ENCODE assay signal across 8 mouse cellular contexts in the genomic region with DNA sequence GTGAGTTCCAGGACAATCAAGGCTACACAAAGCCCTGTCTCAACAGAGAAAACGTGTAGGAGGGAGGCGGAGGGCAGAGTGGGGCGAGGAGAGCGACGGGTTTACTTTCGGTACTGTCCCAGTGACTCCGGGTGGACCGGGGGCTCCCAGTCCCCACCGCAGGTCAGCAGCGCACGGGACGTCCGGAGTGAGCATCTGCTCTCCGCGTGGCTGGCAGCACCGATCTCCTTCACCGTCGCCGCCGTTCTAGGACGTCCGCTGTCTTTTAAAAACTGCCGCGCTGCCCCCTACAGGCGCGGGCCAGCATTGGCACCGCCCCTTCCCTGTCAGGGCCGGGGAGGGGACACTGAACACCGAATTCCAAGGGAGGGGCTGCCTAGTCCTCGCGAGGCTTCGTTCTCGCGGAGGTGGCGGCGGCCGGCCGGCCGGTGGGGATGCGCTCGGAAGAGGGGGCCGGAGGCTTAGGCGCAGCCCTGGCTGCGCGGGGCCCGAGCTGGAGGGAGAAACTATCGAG. TPM values are rescaled to one million over a fixed set of nuclear protein-coding genes. Genes with fewer than 3 reads are reported as not detected.
DNase-seq lines count a peak whose midpoint lies in the region; ATAC-seq lines count a peak whose summit lies in the region.

A gene (plus strand): TSS at position 366 of the 514 bp plus-strand sequence.

- H3K27me3 ChIP-seq in hindbrain, embryonic 12.5 days, result no peaks in the 10 kb centered on the region

- DNase-seq in Muller cell, postnatal 12 days (ENCODE audit: inconsistent ontology term), result peak; percentile 98
- peak; percentile 92 for DNase-seq in cerebellum, adult 9-11 months
- peak; percentile 86 to 89 for DNase-seq in frontal cortex, postnatal 10 days (ENCODE audit: low spot score in 2 of 2)
- peak; percentile 83 to 92 for DNase-seq in layer of hippocampus, postnatal 14 days (ENCODE audit: low spot score in 2 of 2)
- peak; percentile 91 for DNase-seq in lung, postnatal 14 days
- DNase-seq in retina, adult 2 months (ENCODE audit: low read depth, low spot score), result peak; percentile 87
- peak; percentile 91 to 92 for DNase-seq in thymus, postnatal 36 days

- H3K4me1 ChIP-seq in hindbrain, embryonic 12.5 days, result peaks cover 11% of the 10 kb centered on the region

- H3K36me3 ChIP-seq in hindbrain, embryonic 12.5 days, result peaks cover 42% of the 10 kb centered on the region

- H3K4me3 ChIP-seq in hindbrain, embryonic 12.5 days, result peak within 1 kb of the TSS; percentile 69

- H3K9ac ChIP-seq in hindbrain, embryonic 12.5 days, result peak within 1 kb of the TSS; percentile 90

- 0% methylated on average over 46 of the region's 47 CpGs for WGBS in hindbrain, embryonic 12.5 days

- peak within 1 kb of the TSS; percentile 80 for H3K4me2 ChIP-seq in hindbrain, embryonic 12.5 days (replicated peaks)

- peak within 1 kb of the TSS; percentile 97 for H3K27ac ChIP-seq in hindbrain, embryonic 12.5 days

- peak; percentile 95 for ATAC-seq in hindbrain, embryonic 12.5 days (ENCODE audit: low FRiP score)

- no peaks in the 10 kb centered on the region for H3K9me3 ChIP-seq in hindbrain, embryonic 12.5 days (replicated peaks)

RNA-seq across cellular contexts. Expression of the gene that starts here (rescaled TPM):
- polyA plus RNA-seq in hindbrain, embryonic 12.5 days (2016; fragmentation: Nextera tagmentation; extraction: Ambion mirVana), result 42.5 and 44.6 TPM in 2 replicates
- 10 to 100 TPM; 38.4 to 42.6 TPM for total RNA-seq in layer of hippocampus, postnatal 14 days (2021)

Comparison
In these comparisons a context has a peak if more than half of its experiments do, and no peak if none do; other contexts are left out.
1. Peak in every context shown above with its lines: DNase-seq, ATAC-seq, H3K4me3 ChIP-seq and H3K27ac ChIP-seq.